Mouse (Mus musculus): ENCODE data around the gene Stoml3. TPM values are rescaled to one million over a fixed set of nuclear protein-coding genes. Genes with fewer than 3 reads are reported as not detected.

Gene Stoml3
- 0.55 to 0.66 TPM in 2 of 4 replicates, not detected in the others for total RNA-seq (2023)

DNA sequence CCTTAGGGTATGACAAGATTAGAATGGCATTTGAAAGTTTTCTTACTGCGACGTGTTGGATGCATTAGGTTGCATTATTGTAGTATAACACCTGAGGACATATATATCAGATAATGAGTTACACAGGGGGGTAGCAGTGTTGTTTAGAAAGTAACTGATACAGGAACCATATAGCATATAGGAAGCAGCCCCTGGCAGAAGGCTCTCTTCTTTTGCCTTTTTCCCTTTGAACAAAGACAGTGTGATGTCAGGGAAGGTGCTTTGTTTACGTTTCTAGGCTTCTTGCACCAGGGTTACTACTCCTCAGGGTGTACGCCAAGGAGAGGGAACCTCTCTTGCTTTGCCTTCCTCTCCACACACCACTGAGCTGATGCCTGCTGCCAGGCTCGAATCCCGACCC is at the start of gene Stoml3:
Gene Stoml3 (plus strand): TSS at position 301 of the 400 bp plus-strand sequence.

DNA sequence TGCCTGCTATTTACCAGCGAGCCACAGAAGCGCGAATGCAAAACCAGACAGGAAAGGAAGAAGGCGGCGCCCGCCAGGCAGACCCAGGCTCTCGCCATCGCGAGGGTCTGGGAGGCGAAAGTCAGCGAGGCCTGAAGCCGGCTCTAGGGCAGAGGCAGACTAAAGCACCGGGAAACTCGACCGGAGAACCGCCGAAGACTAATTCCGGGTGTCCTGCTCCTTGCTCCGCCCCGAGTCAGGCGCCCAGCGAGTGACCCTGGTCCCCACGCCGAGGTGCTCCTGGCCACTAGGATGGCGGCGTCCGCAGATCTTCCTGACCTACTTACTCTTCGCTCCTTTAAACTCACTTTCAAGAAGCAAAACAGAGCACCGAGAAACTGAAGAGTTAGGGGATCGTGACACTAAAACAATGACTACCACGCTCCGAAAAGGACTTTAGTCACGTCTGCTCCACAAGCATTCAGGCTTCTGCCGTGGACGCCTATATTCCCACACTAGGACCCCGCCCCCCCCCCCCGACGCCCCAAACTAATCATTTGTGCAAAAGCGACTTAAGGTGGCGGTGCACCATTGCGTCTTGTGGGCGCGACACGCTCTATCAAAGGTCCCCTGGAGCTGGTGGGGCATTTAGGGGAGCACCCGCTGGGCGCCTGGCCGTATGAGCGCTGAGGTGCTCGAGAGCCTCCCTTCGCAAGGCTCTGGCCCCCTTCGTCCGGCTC is 25.2 kb upstream of the Stoml3 start, which contains the start of the genes Nhlrc3 and Proser1:
Gene Nhlrc3 (minus strand): TSS at position 287 of the 719 bp plus-strand sequence.
Gene Proser1 (plus strand): TSS at position 621 of the 719 bp plus-strand sequence.

Other genes with a start within 250 kb of the Stoml3 start
- 14.7 to 21.0 TPM (median 16.9 TPM) in 4 replicates for gene Nhlrc3, start 25.3 kb upstream of the Stoml3 start, total RNA-seq (2023)
- 42.9 to 50.3 TPM (median 48.5 TPM) in 4 replicates for gene Proser1, start 25.0 kb upstream of the Stoml3 start, total RNA-seq (2023)
- not detected in 4 replicates for gene Frem2, start 168.7 kb downstream of the Stoml3 start, total RNA-seq (2023)

Data from B cell, adult 62 days (primary cell).